ENCODE assay signal across 15 mouse cellular contexts in genomic region chr5:110437632-110438261, GRCm38 (mm10).
"Had no signal": no experiment of that assay in that cellular context is flagged by ENCODE, and none has a peak within 500 bp of the region (broad histone marks: within the 10 kb centered on the region; RNA-seq: fewer than 3 reads in every experiment).

No protein-coding gene starts in this region.

- H3K9me3 ChIP-seq: liver, embryonic 15.5 days; megakaryocyte, embryonic 14.5 days; midbrain, embryonic 12.5 days; neural tube, embryonic 12.5 days; stomach, embryonic 15.5 days had no signal

- H3K4me2 ChIP-seq: liver, embryonic 15.5 days; lung, embryonic 14.5 days; midbrain, embryonic 12.5 days; neural tube, embryonic 12.5 days; stomach, embryonic 15.5 days had no signal

- H3K27ac ChIP-seq: liver, embryonic 15.5 days; macrophage; midbrain, embryonic 12.5 days; neural tube, embryonic 12.5 days; stomach, embryonic 15.5 days; stomach, postnatal 0 days had no signal

- H3K27me3 ChIP-seq: liver, embryonic 15.5 days; megakaryocyte, embryonic 14.5 days; midbrain, embryonic 12.5 days; neural tube, embryonic 12.5 days; stomach, embryonic 15.5 days had no signal

- H3K9ac ChIP-seq: liver, embryonic 15.5 days; lung, embryonic 14.5 days; midbrain, embryonic 12.5 days; neural tube, embryonic 12.5 days; stomach, embryonic 15.5 days had no signal

- DNase-seq: lung, adult 18-20 months; lung, embryonic 14.5 days; lung, postnatal 10 days; midbrain, embryonic 14.5 days; right cerebral cortex, postnatal 14 days; thymus, adult 2 months; thymus, postnatal 25 days; thymus, postnatal 4 days had no signal

- H3K4me3 ChIP-seq: liver, embryonic 15.5 days; midbrain, embryonic 12.5 days; neural tube, embryonic 12.5 days; stomach, embryonic 15.5 days had no signal
